Mouse (Mus musculus): ENCODE measurements around the gene Ldha.
"Not testable (repeated sequence)": the region's sequence is repeated elsewhere in the genome, so short reads cannot be mapped to it uniquely, and the experiment has no call there.

Gene Ldha

GRCm38 (mm10) chr7:46881941-46882340 lies 40.7 kb downstream of the Ldha start:
- not testable (repeated sequence) for DNase-seq

- DNase-seq: no peak
Measured at GRCm38 (mm10) chr7:46883304-46883703, 42.0 kb downstream of the Ldha start.

GRCm38 (mm10) chr7:46895511-46895910 lies 54.2 kb downstream of the Ldha start:
- no peak for DNase-seq

GRCm38 (mm10) chr7:46899343-46899742 lies 58.1 kb downstream of the Ldha start:
- no peak for DNase-seq

All from embryo, embryonic 11 days (tissue).